In genomic region chr12:25099563-25100408, GRCm38 (mm10) we compare ENCODE assay signal across 8 mouse cellular contexts. TPM values are rescaled to one million over a fixed set of nuclear protein-coding genes. Genes with fewer than 3 reads are reported as not detected.
DNase-seq lines count a peak whose midpoint lies in the region; ATAC-seq and TF ChIP-seq lines count a peak whose summit lies in the region.

No protein-coding gene starts in this region.

- H3K4me3 ChIP-seq in forebrain, embryonic 13.5 days, result peak overlapping the region; percentile 60
- peak overlapping the region; percentile 78 for H3K4me3 ChIP-seq in hindbrain, embryonic 13.5 days
- peak overlapping the region; percentile 84 for H3K4me3 ChIP-seq in limb, embryonic 14.5 days (replicated peaks; ENCODE audit: low read length)
- peak overlapping the region; percentile 45 for H3K4me3 ChIP-seq in myocyte

- no peaks in the 10 kb centered on the region for H3K9me3 ChIP-seq in forebrain, embryonic 13.5 days (replicated peaks)
- no peaks in the 10 kb centered on the region for H3K9me3 ChIP-seq in hindbrain, embryonic 13.5 days
- H3K9me3 ChIP-seq in limb, embryonic 14.5 days (ENCODE audit: control insufficient read depth, low read length), result no peaks in the 10 kb centered on the region

- H3K4me1 ChIP-seq in forebrain, embryonic 13.5 days, result peaks cover 45% of the 10 kb centered on the region
- H3K4me1 ChIP-seq in hindbrain, embryonic 13.5 days (replicated peaks), result peaks cover 51% of the 10 kb centered on the region
- H3K4me1 ChIP-seq in limb, embryonic 14.5 days (ENCODE audit: control insufficient read depth, insufficient read depth, low read length), result peaks cover 26% of the 10 kb centered on the region

- ATAC-seq in forebrain, embryonic 13.5 days, result no peak
- ATAC-seq in hindbrain, embryonic 13.5 days (ENCODE audit: low FRiP score), result no peak
- ATAC-seq in limb, embryonic 14.5 days (ENCODE audit: low FRiP score, low read depth), result no peak
- no peak for ATAC-seq in frontal cortex, adult (ENCODE audit: low TSS enrichment)

- H3ac ChIP-seq in myocyte (ENCODE audit: control insufficient read depth, insufficient read length), result no peak overlapping the region

- H3K36me3 ChIP-seq in forebrain, embryonic 13.5 days (ENCODE audit: poor library complexity, severe bottlenecking), result no peaks in the 10 kb centered on the region
- H3K36me3 ChIP-seq in hindbrain, embryonic 13.5 days, result no peaks in the 10 kb centered on the region
- H3K36me3 ChIP-seq in limb, embryonic 14.5 days (ENCODE audit: control insufficient read depth, insufficient read depth, low read length), result no peaks in the 10 kb centered on the region
- H3K36me3 ChIP-seq in myocyte (ENCODE audit: control insufficient read depth, insufficient read depth), result no peaks in the 10 kb centered on the region

- no peak for TF ChIP-seq POLR2A in limb, embryonic 14.5 days (IDR thresholded peaks at IDR 0.05; ENCODE audit: borderline replicate concordance, extremely low read depth, insufficient read depth, insufficient read length)
- no peak for TF ChIP-seq POLR2A in myocyte (IDR thresholded peaks at IDR 0.05; ENCODE audit: insufficient read length, low read depth)

- DNase-seq in layer of hippocampus, postnatal 10 days (ENCODE audit: low spot score in 2 of 2), result peak; percentile 41 to 49
- no peak for DNase-seq in layer of hippocampus, adult 8-10 months (ENCODE audit: low spot score in 2 of 2)
- peak; percentile 57 to 73 for DNase-seq in adrenal gland, postnatal 36 days
- peak; percentile 69 for DNase-seq in limb, embryonic 14.5 days (ENCODE audit: low spot score)

- H3K27ac ChIP-seq in forebrain, embryonic 13.5 days, result peak overlapping the region; percentile 88
- H3K27ac ChIP-seq in hindbrain, embryonic 13.5 days, result peak overlapping the region; percentile 95
- H3K27ac ChIP-seq in limb, embryonic 14.5 days (replicated peaks; ENCODE audit: low read depth, low read length), result peak overlapping the region; percentile 99

- peak overlapping the region; percentile 94 for H3K4me2 ChIP-seq in forebrain, embryonic 13.5 days
- H3K4me2 ChIP-seq in hindbrain, embryonic 13.5 days, result peak overlapping the region; percentile 95
- peak overlapping the region; percentile 95 for H3K4me2 ChIP-seq in limb, embryonic 14.5 days (replicated peaks; ENCODE audit: low read depth, low read length, severe bottlenecking)
- peak overlapping the region; percentile 89 for H3K4me2 ChIP-seq in myocyte (ENCODE audit: low read depth)

- WGBS in forebrain, embryonic 13.5 days, result under 1% methylated on average over 38 of the region's 38 CpGs
- under 1% methylated on average over 38 of the region's 38 CpGs for WGBS in hindbrain, embryonic 13.5 days
- WGBS in limb, embryonic 14.5 days, result under 1% methylated on average over 38 of the region's 38 CpGs

- no peaks in the 10 kb centered on the region for H3K27me3 ChIP-seq in forebrain, embryonic 13.5 days
- peaks cover 3% of the 10 kb centered on the region; the same call in 1 of the 2 replicates for H3K27me3 ChIP-seq in hindbrain, embryonic 13.5 days
- no peaks in the 10 kb centered on the region for H3K27me3 ChIP-seq in limb, embryonic 14.5 days (ENCODE audit: control insufficient read depth, insufficient read depth, low read length)
- no peaks in the 10 kb centered on the region for H3K27me3 ChIP-seq in myocyte (ENCODE audit: control insufficient read depth, insufficient read depth, insufficient read length)

- H3K79me2 ChIP-seq in myocyte (ENCODE audit: control insufficient read depth, insufficient read depth), result peaks cover 8% of the 10 kb centered on the region

- peak overlapping the region; percentile 71 for H3K9ac ChIP-seq in forebrain, embryonic 13.5 days
- peak overlapping the region; percentile 90 for H3K9ac ChIP-seq in hindbrain, embryonic 13.5 days
- H3K9ac ChIP-seq in limb, embryonic 14.5 days (ENCODE audit: low read depth, low read length, severe bottlenecking), result peak overlapping the region; percentile 83

TF ChIP-seq in myocyte, 11 proteins besides CTCF, POLR2A, EP300 and RAD21:
- TF ChIP-seq MYOD1 (IDR thresholded peaks at IDR 0.05; ENCODE audit: control insufficient read depth in 1 of 3, insufficient read length in 2 of 3, low read depth in 2 of 3), result no peak

RNA-seq across cellular contexts. Expression of gene Id2, which starts 2.8 kb away (rescaled TPM):
- 100 to 1,000 TPM; 104 to 111 TPM for total RNA-seq in layer of hippocampus, postnatal 10 days (2021)
- 10 to 100 TPM; 76.7 to 87.4 (median 81.8) TPM for total RNA-seq in layer of hippocampus, adult 8-10 months (2022)
- total RNA-seq in adrenal gland, postnatal 36 days (2021), result 100 to 1,000 TPM; 247 to 491 TPM
- polyA plus RNA-seq in forebrain, embryonic 13.5 days (2015; fragmentation: Nextera tagmentation; extraction: Ambion mirVana), result 195 and 253 TPM in 2 replicates
- polyA plus RNA-seq in hindbrain, embryonic 13.5 days (2015; fragmentation: Nextera tagmentation; extraction: Ambion mirVana), result 276 and 296 TPM in 2 replicates
- polyA plus RNA-seq in limb, embryonic 14.5 days (2012; rRNA removed), result 162 and 165 TPM in 2 replicates
- polyA plus RNA-seq in limb, embryonic 14.5 days (2014; fragmentation: Nextera tagmentation; extraction: Ambion mirVana), result 317 and 350 TPM in 2 replicates
- polyA plus RNA-seq in myocyte (2012; fragmentation: generic; extraction: Trizol), result 5.0 TPM

Comparison
In these comparisons a context has a peak if more than half of its experiments do, and no peak if none do; other contexts are left out.
1. DNase-seq: peak in layer of hippocampus, postnatal 10 days (2 of 2), adrenal gland, postnatal 36 days (2 of 2) and limb, embryonic 14.5 days (single experiment); none in layer of hippocampus, adult 8-10 months (0 of 2).
2. RNA of gene Id2, which starts 2.8 kb away (polyA plus RNA-seq): 162 to 350 TPM in limb, embryonic 14.5 days, 276 to 296 TPM in hindbrain, embryonic 13.5 days and 195 to 253 TPM in forebrain, embryonic 13.5 days; 5.0 TPM in myocyte (single experiment); every median in the first group is over 10 times any median in the second.
3. Peak in every context shown above with its lines, with median percentiles within 50 percentile points of each other: H3K27ac ChIP-seq, H3K4me2 ChIP-seq, H3K4me3 ChIP-seq and H3K9ac ChIP-seq.